Mouse (Mus musculus) liver, postnatal 0 days (tissue): ENCODE measurements around the gene Tecpr2.

Source experiments
- CTCF ChIP-seq: sonication (generic); IDR thresholded peaks from 2 replicates; pipeline ENCODE4 v1.5.1; 2016; ENCODE audit warnings: antibody characterized with exemption, low read depth
- EP300 ChIP-seq: IDR thresholded peaks from 2 replicates; pipeline ENCODE4 v1.6.1; 2016; ENCODE audit warnings: antibody characterized with exemption, low read depth, mild to moderate bottlenecking

GRCm38 (mm10) chr12:110967146-110967545 lies 78.1 kb downstream of the Tecpr2 start:
- TF ChIP-seq EP300 (no peak), CTCF (no peak)
